Mouse (Mus musculus) testis, adult 2 months (tissue): Measurements from ENCODE around the gene Ggnbp2. TPM values are rescaled to one million over a fixed set of nuclear protein-coding genes. Genes with fewer than 3 reads are reported as not detected.
"Not testable (repeated sequence)": the region's sequence is repeated elsewhere in the genome, so short reads cannot be mapped to it uniquely, and the experiment has no call there.

Source experiments
- H3K27ac ChIP-seq: fragments of 200-500 bp; 2 replicates; pipeline ENCODE4 v1.5.1; 2012; ENCODE audit warnings: low read depth, low read length; ENCODE audit not compliant: control insufficient read depth, insufficient read depth
- H3K27me3 ChIP-seq: fragments of 200-500 bp; 2 replicates; pipeline ENCODE4 v1.6.1; 2012; ENCODE audit warnings: mild to moderate bottlenecking, low read length, moderate library complexity; ENCODE audit not compliant: control insufficient read depth, insufficient read depth
- H3K36me3 ChIP-seq: fragments of 200-500 bp; 2 replicates; pipeline ENCODE4 v1.6.1; 2012; ENCODE audit warnings: mild to moderate bottlenecking, low read length; ENCODE audit not compliant: control insufficient read depth, insufficient read depth
- H3K4me1 ChIP-seq: fragments of 200-500 bp; 2 replicates; pipeline ENCODE4 v1.6.1; 2012; ENCODE audit warnings: low read length; ENCODE audit not compliant: control insufficient read depth, insufficient read depth
- H3K4me3 ChIP-seq: fragments of 200-500 bp; 2 replicates; pipeline ENCODE4 v1.5.1; 2012; ENCODE audit warnings: low read depth, mild to moderate bottlenecking, low read length, moderate library complexity, mixed read lengths; ENCODE audit not compliant: control insufficient read depth
- CTCF ChIP-seq: fragments of 200-500 bp; IDR thresholded peaks from 2 replicates; pipeline ENCODE4 v1.5.1; 2012; ENCODE audit warnings: low read depth, mild to moderate bottlenecking, inconsistent platforms, low read length, moderate library complexity; ENCODE audit not compliant: control insufficient read depth, insufficient read depth, insufficient replicate concordance
- POLR2A ChIP-seq: fragments of 200-500 bp; IDR thresholded peaks from 2 replicates; pipeline ENCODE4 v1.6.1; 2012; ENCODE audit warnings: low read depth, mild to moderate bottlenecking, inconsistent platforms, low read length, moderate library complexity; ENCODE audit not compliant: control insufficient read depth
- polyA plus RNA-seq: library from polyadenylated mRNA; depleted of rRNA; stranded (reverse); fragments of >200 nt; gene quantifications from 2 replicates; pipeline ENCODE4 v1.2.3, GENCODE M21; 2012

Ggnbp2 gene
- polyA plus RNA-seq, 1 experiment, result 308 TPM

GRCm38 (mm10) chr11:84839330-84839729, 31.3 kb downstream of the Ggnbp2 start:
- no peaks in the 10 kb centered on the region for H3K27me3 ChIP-seq
- H3K4me1 ChIP-seq, result no peaks in the 10 kb centered on the region
- H3K36me3 ChIP-seq, result peaks cover 1% of the 10 kb centered on the region; the same call in 1 of the 2 replicates
- no peak overlapping the region for H3K27ac ChIP-seq
- TF ChIP-seq CTCF, result no peak
- no peak for TF ChIP-seq POLR2A
- no peak overlapping the region for H3K4me3 ChIP-seq

- not testable (repeated sequence) for H3K4me1 ChIP-seq, H3K36me3 ChIP-seq, H3K27me3 ChIP-seq
- Histone ChIP-seq H3K27ac (peak overlapping the region; percentile 91), H3K4me3 (peak overlapping the region; percentile 95)
Measured at GRCm38 (mm10) chr11:84829495-84829894, 41.1 kb downstream of the Ggnbp2 start.

DNA sequence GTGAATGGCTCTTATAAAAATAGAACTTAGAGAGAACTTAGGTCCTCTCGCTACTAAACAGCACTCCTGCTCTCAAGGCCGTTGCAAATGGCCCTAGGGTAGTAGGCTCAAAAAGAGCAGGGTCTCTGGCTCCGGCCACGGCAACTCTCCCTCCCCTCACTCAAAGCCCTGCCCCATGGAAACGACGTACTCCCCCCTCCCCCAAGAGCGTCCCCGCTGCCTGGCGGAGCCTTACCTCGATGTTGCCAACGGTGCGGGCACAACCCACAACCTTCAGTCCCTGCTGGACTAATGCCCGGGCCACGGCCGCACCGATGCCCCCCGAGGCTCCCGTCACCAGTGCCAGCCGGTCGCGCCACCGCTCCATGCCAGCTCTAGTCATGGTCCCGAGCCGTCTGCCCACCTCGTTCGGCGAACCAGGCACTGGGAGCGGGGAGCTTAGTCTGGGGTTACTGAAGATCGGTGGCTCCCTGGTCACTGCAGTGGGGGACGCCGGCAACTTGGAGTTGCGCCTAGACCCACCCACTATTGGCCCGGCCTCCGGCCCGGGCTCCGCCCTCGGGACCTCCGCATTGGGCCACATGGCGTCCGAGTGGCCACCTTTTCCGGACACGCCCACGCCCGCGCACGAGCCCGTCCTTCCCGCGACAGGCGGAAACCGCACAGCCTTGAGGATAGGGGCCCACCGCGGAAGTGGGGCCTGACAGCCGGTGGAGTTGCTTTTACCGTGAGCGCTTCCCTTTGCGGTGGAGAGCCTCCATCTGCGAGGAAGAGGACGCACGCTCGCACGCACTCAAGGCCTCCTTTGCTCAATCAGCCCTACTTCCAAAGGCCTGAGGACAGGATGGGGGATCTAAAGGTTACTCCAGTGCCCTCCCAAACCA, 41.9 kb downstream of the Ggnbp2 start, which contains the start of gene Dhrs11:
TSS of gene Dhrs11 (minus strand) at position 479 of the 884 bp plus-strand sequence.
- TF ChIP-seq CTCF (no peak), POLR2A (peak; percentile 77)
- Histone ChIP-seq H3K27ac (peak within 1 kb of the TSS; percentile 91), H3K4me3 (peak within 1 kb of the TSS; percentile 95)

DNA sequence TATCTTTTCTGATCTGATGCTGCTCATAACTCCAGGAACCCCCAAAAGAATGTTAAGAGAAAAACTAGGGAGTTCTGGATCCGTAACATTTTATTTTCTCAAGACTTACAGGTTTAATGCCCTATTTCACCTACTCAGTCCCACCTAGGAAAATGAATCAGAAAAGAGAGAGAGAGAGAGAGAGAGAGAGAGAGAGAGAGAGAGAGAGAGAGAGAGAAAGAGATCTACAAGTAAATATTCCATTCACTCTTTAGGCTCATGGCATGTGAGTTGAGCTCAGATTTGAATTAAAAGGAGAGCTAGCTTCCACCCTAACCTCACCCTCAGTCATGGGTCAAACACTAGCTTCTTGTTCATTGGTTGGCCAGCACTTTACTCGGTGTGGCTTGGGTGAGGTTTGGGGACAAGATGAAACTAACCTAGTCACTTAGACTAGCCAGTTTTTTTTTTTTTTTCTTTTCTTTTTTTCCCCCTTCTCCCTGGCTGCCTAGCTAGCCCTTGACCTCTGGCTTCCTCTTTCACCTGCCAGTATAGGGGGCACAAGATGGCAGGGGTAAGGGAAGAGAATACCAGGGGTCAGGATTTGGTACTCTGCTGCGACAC, 42.6 kb downstream of the Ggnbp2 start:
- H3K27ac ChIP-seq, result peak overlapping the region; percentile 88
- H3K36me3 ChIP-seq, result no peaks in the 10 kb centered on the region; the same call in 1 of the 2 replicates
- TF ChIP-seq CTCF, result no peak
- no peak for TF ChIP-seq POLR2A
- H3K4me3 ChIP-seq, result peak overlapping the region; percentile 95
- H3K27me3 ChIP-seq, result no peaks in the 10 kb centered on the region
- H3K4me1 ChIP-seq, result peaks cover 3% of the 10 kb centered on the region

More for the DNA sequence above, 41.9 kb downstream of the Ggnbp2 start, which contains the start of gene Dhrs11:
- Histone ChIP-seq H3K4me1 (peaks cover 3% of the 10 kb centered on the region), H3K36me3 (no peaks in the 10 kb centered on the region), H3K27me3 (no peaks in the 10 kb centered on the region)

- H3K4me3 ChIP-seq, result no peak overlapping the region
- H3K27ac ChIP-seq, result no peak overlapping the region
- H3K4me1 ChIP-seq, result peaks cover 3% of the 10 kb centered on the region
- no peak for TF ChIP-seq POLR2A
- TF ChIP-seq CTCF, result no peak
- no peaks in the 10 kb centered on the region; the same call in 1 of the 2 replicates for H3K36me3 ChIP-seq
- H3K27me3 ChIP-seq, result no peaks in the 10 kb centered on the region
Measured at GRCm38 (mm10) chr11:84827492-84827891, 43.1 kb downstream of the Ggnbp2 start.

DNA sequence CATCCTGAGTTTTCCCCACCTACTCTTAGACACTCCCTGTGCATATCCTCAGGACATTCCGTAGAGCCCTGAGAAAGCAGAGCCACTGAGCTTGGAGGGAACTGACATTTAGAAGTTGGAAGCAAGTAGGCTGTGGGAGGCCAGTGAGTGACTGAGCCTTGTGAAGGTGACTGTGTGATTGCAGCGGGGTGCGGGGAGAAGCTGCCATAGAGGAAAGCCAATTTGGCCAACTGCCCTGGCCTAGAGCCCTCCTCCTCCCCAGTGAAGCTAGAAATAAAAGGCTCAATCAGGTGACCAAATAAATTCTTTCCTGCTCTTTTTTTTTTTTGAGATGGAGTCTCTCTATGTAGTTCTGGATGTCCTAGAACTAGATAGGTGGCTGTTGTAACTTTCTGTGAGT, 44.4 kb downstream of the Ggnbp2 start:
- Histone ChIP-seq H3K27ac (no peak overlapping the region), H3K36me3 (no peaks in the 10 kb centered on the region; the same call in 1 of the 2 replicates), H3K4me3 (no peak overlapping the region), H3K4me1 (peaks cover 3% of the 10 kb centered on the region), H3K27me3 (no peaks in the 10 kb centered on the region)
- TF ChIP-seq CTCF (no peak), POLR2A (no peak)

DNA sequence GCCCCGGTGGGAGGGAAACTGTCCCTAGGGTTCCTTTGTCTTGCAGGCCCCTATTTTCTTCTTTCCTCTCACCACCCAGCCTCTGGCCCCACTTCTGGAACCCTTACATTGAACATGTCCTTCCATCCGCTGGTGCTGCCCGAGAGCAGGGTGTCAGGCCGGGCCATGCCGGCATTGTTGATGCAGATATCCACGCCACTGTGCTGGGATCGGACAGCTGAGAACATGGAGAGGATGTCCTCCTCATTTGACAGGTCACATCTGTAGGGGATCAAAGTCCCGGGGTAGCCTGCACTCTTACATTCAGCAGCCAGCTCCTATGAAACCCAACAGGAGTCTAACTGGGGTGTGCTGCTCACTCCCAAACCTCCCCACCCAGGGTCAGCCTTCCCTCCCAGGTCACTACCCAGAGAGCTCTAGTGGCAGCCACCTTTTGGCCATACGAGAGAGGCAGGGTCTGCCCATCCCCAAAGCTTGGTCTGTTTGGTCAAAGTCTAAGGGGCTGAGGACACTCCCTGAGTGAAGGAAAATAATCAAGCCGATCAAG, 45.3 kb downstream of the Ggnbp2 start:
- TF ChIP-seq POLR2A (no peak), CTCF (no peak)
- Histone ChIP-seq H3K36me3 (no peaks in the 10 kb centered on the region; the same call in 1 of the 2 replicates), H3K4me1 (peaks cover 3% of the 10 kb centered on the region), H3K27me3 (no peaks in the 10 kb centered on the region), H3K4me3 (no peak overlapping the region), H3K27ac (no peak overlapping the region)
